Mouse (Mus musculus): Measurements from ENCODE around the gene Mpnd.
A peak's percentile ranks its signal among the peaks of the same experiment; 100 is the strongest.

Mpnd gene

DNA sequence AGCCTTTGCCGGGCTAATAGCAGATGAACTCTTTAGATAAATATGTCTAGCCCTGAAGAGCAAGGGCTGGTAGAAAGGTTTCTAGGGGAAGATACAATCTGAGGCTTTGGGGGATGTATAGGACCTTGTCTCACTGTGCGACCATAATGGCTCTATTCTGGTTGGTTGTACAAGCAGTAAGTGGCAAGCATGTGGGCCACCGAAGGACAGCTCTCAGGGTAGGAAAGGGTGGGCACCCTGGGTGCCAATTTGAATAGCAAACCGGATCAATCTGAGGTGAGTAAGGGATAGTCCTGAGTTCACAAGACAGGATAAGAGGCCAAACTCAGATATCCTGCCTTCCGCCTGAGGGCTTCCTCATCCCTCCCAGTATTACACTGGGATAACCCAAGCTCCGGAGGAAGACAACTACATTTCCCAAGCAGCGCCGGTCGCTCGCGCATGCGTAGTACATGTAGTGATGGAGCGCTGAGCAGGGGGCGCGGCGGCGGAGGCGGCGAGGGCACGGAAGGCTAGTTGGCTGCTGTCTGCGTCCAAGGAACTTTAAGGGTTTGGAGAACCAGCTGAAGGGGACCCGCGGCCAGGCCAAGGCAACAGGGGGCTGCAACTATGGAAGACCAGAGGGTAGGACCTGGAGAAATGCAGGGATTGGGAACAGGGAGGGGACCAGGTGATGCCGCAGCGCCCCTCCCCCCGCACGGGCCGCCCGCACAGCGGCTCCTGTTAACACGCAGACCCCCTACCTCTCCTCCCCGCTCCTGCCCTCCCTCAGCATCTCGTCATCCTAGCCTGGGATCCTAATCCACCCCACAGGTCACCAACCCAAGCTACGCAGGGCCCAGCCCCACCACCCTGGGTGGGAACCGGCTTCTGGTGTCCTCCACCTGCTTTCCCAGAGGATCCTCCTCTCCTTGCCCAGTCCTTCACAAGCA lies 19.2 kb upstream of the Mpnd start, which contains the start of gene Fsd1:
Fsd1 (plus strand) TSS at position 480 of the 932 bp plus-strand sequence.
- peak; percentile 80 for DNase-seq (ENCODE audit: extremely low spot score)

DNA sequence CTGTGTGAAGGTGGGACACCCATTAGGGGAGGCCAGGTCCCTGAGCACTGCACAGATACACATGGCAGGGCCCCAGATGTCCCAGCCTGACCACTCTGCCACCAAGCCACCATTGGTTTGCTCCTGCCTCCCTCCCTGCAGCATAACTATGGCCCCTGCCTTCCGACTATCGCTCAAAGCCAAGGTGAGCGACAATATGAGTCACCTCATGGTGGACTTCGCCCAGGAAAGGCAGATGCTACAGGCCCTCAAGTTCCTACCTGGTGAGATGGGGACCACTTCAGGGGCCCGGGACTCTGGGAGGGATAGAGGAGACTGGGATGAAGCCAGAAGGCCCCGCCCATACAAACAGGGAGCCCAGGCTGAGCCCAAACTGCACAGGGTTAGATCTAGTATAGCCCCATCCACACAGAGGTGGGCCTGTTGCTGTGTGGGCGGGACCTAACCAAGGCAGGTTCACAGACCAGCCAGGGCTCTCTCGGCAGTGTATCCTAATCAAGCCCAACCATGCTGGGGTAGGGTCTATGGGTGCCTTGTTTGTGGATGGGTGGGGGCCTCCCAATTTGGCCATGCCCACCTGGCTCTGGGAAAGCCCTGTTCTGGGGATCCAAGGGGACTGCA lies 15.1 kb upstream of the Mpnd start:
- DNase-seq (ENCODE audit: extremely low spot score) = no peak

DNA sequence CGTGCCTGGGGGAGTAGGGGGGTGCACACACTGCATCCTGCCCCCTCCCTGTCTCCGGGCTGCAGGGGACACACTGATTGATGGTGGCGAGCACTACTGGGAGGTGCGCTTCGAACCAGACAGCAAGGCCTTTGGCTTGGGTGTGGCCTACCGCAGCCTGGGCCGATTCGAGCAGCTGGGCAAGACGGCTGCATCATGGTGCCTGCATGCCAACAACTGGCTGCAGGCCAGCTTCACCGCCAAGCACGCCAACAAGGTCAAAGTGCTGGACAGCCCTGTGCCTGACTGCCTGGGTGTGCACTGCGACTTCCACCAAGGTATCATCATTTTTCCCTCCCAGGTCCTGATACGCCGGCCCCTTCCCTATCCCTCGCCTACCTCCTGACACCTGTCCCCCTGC lies 9.5 kb upstream of the Mpnd start:
- no peak for DNase-seq (ENCODE audit: extremely low spot score)

DNA sequence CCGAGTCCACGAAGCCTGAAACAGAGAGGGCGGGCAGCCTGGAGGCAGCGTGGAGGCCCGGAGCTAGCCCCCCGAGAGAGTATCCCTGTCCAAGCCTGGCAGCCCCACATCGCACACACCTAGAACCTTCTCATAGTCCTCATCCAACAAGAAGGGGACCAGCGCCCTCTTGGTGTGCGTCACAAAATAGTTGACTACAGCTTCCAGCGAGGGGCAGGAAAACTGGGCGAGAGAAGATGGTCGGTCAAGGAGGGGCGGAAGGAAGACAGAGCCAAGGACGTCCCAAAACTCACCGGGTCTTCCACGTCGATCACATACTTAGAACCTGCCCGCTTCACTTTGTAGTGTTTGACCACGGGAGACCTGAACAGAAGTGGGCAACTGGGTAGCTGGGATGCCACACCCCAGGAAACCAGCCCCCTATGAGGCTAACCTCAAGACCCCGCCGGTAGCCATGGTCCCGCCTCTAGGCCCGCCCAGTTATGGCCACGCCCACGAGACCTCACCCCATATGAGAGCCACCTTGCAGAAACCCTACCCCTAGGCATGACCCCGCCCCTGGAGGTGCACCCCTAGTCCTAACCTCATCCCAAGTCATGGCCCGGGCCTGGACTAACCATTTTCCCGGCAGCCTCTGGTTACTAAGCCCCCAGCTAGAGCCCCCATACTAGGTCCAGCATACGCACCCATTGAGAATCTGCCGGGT lies 5.6 kb upstream of the Mpnd start:
- peak; percentile 66 for DNase-seq (ENCODE audit: extremely low spot score)

DNA sequence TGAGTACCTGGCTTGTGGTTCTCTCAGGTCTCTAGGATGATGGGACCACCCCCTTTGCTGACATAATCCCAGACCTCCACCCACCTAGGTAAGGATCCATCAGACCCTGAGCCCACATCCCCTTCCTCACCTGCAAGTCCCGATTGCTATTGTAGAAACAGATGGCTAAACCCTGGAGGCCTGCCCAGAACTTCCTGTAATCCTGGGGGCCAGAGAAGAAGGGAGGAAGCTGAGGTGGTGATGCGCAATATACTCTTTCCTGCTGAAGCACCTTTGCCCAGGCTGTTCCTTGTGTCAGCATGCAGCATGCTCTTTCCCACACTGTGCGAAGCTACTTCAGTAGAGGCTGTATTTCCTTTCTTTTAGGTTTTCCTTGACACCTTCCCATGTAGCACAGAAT lies 2.5 kb upstream of the Mpnd start:
- DNase-seq (ENCODE audit: extremely low spot score) = no peak

DNA sequence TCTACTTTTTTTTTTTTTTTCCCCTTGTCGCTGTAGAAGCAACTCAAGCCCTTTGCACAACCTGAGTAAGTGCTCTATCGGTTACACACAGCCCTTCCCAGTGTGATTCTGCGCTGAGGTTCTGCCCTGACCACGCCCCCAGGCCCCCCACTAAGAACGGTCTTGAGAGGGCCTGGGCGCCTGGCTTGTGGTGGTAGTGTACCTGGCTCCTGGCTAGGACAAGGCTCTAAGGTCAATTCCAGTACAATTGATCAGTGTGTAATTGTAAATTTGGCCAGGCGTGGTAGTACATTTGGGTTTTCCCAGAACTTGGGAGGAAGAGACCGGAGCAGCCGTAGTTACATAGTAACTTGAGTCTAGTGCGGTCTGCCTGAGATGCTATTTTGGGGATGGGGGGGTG lies 1.4 kb downstream of the Mpnd start:
- DNase-seq (ENCODE audit: extremely low spot score) = no peak

DNA sequence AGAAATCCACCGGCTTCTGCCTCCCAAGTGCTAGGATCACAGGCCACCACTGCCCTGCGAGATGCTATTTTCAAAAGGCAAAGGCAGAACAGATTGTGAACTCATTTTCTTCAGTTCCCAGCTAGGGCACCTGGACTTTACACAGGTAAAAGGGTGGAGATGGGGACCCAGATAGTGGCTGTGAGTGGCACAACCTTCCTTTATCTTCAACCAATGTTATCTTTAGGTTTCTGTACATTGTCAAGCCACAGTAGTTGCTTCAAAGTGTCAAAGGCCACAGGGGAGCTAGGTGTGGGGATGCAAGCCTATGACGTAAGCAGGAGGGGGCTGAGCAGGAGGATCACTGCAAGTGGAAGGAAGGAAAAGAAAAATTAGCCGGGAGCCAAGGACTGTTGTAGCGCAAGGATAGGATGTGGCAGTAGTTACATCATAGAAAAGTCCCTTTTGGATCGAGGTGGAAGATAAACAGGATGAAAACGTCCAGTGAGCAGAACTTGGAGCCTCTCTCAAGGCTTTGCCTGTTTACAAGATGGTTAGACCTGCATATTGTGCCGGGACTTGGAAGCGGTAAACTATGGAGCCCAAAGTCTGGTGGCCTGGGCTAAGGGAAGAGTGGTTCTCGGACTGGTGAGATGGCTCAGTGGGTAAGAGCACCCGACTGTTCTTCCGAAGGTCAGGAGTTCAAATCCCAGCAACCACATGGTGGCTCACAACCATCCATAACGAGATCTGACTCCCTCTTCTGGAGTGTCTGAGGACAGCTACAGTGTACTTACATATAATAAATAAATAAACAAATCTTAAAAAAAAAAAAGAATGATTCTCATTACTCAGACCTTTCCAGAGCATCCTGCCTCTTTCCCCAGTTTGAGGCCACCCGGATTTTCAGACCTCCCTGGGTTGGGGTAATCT lies 2.2 kb downstream of the Mpnd start:
- DNase-seq (ENCODE audit: extremely low spot score) = peak; percentile 54

DNA sequence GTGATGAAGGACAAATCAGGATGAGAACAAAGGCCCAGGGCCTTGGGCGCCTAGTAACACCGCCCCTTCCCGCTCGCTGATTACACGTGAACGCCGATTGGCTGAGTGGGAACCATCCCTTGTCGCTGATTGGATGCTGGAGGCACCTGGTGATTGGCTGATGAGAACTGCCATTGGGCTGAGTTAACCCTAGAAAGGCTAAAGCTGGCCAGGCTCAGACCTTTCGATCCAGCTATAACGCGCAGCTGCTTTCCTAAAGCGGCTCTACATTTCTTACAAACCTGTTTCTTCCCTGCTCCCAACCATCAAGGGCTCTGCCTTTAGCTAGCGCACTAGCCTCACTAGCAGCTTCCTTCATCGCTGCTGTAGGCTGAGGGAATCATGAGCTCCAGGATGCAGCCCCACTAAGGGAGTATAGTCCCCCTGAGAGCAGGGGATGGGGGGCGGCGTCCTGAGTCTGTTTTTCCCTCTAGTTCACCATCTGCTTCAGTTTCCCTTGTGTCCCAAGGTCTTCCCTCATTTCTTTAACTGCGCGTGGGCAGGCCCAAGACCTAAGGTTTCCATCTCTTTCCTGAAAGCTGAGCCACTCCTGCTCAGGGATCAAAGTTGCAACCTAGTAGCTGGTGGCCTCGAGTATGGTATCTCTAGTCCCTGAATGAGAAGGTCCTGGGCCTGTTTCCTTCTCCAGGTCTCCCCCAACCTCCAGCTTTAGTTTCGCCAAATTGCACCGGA lies 3.0 kb downstream of the Mpnd start:
- peak; percentile 93 for DNase-seq (ENCODE audit: extremely low spot score)

DNA sequence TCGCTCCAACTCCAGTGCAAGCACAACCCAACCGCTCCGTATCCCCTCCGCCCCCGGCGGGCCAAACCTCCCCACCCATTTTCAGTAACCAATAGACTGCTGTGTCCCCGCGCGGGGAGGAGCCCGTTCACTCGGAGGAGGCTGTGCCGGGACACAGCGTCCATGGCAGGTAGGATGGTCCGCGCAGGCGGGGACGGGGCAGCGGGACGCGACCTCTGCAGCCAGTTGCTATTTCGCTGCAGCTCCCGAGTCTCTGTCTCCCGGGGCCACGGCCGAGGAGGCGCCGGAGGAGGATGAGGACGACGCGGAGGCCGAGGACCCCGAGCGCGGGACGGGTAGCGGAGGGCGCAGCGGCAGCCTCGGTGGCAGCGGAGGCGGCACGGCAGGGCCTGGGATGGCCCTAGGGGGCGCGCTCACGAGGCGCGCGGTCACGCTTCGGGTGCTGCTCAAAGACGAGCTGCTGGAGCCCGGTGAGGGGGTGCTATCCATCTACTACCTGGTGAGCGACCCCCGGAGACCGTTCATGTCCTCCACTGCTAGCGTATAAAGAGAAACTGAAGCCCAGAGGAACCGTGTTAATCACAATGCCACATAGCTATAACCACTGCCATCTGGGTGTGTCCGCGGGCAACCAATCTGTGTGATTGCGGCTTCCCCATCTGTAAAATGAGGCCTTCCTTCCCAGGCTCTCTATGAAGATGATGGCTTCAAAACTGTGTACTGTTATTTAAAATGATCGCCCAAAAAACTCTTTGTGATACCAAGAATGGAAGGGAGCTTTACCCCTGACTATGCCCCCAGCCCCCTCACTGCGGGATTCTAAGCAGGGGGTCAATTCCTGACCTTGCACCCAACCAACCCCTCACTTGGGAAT lies 3.8 kb downstream of the Mpnd start:
- peak; percentile 92 for DNase-seq (ENCODE audit: extremely low spot score)

DNA sequence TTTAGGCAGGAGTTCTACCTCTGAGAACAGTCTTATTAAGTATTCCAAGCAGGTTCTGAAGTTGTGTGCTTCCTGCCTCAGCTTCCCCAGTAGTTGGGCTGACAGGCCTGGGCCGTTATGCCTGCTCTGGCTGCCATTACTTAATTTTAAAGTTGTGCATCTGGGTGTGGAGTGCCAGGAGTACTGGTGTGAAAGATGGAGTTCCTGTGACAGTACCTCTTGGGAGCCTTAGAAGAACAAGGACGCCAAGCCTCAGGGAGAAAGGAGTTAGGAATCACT lies 4.4 kb downstream of the Mpnd start:
- DNase-seq (ENCODE audit: extremely low spot score) = no peak

DNA sequence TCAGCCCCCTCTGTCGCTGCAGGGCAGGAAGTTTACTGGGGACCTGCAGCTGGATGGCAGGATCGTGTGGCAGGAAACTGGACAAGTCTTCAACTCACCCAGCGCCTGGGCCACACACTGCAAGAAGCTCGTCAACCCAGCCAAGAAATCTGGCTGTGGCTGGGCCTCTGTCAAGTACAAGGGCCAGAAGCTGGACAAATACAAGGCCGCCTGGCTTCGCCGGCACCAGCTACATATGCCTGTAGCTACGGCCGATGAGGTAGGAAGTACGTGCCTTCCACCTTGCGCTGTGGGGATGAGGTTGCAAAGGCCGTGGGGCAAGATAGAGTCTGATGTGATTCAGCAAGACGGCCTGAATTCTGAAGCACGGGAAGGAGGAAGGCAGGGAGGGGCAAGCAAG lies 4.7 kb downstream of the Mpnd start:
- DNase-seq (ENCODE audit: extremely low spot score) = no peak

DNA sequence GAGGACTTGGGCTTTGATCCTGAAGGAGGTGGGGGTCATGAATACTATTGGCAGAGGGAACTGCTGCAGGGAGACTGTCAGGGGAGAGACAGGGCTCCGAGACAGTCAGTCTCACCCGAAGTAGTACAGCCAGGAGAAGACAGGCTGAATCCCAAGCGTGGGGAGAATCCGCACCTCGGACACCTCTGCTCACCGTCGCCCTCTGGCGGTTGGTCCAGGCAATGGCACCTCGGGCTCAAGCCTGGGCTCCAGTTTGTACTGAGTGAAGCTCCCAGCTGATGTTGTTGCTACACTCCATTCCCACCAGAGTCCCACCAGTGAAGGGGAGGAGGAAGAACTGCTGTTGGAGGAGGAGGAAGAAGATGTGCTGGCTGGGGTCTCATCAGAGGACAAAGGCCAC lies 5.2 kb downstream of the Mpnd start:
- DNase-seq (ENCODE audit: extremely low spot score) = peak; percentile 81

DNA sequence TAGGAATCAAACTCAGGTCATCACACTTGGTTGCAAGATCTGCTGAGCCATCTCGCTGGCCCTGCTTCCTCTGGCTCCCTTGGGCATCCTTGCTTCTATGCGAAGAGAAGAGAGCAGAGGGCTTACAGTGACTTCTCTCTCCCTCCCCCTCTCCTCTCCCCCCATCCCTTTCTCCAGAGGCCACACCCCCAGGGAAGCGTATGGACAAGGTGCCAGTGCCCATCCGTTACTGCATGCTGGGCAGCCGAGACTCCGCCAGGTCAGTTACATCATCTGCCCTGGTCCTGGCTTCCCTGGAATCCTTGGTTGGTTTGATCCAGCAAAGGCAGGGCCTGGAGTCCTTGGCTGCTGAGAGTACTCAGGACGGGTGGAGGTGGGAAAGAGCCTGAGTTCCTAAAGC lies 5.9 kb downstream of the Mpnd start:
- no peak for DNase-seq (ENCODE audit: extremely low spot score)

DNA sequence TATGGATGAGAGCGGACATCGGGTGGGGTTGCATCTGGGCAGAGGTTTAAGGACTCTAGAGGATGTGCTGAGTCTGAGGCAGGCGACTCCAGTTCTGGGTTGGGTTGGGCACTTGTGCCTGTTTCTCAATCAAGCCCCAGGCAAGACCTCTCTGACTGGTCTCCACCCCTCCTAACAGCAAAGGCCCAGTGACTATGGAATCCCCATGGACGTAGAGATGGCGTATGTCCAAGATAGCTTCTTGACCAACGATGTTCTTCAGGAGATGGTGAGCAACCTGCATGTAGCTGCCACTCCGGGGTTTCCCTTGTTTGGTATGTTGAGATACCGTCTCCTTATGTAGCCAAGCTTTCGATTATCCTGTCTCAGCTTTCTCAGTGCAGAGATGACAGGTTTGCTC lies 9.8 kb downstream of the Mpnd start:
- DNase-seq (ENCODE audit: extremely low spot score) = no peak

DNA sequence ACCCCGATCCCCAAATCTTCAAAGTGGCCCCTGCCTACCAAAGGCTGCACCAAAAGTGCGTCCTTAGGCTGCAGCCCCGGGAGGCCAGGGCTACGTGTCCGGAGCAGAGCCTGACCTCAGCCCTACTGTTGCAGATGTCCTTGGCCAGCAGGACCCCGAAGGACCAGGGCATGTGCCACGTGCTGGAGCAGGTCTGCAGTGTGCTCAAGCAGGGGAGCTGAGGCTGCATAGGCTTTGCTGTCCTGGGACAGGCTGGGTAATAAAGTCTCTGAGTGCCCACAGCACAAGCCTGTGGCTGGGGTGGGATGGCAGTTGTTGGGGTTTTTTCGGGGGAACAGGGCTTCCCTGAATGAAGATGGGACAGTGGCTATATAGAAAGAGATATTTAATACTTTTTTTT lies 10.9 kb downstream of the Mpnd start:
- DNase-seq (ENCODE audit: extremely low spot score) = no peak

DNA sequence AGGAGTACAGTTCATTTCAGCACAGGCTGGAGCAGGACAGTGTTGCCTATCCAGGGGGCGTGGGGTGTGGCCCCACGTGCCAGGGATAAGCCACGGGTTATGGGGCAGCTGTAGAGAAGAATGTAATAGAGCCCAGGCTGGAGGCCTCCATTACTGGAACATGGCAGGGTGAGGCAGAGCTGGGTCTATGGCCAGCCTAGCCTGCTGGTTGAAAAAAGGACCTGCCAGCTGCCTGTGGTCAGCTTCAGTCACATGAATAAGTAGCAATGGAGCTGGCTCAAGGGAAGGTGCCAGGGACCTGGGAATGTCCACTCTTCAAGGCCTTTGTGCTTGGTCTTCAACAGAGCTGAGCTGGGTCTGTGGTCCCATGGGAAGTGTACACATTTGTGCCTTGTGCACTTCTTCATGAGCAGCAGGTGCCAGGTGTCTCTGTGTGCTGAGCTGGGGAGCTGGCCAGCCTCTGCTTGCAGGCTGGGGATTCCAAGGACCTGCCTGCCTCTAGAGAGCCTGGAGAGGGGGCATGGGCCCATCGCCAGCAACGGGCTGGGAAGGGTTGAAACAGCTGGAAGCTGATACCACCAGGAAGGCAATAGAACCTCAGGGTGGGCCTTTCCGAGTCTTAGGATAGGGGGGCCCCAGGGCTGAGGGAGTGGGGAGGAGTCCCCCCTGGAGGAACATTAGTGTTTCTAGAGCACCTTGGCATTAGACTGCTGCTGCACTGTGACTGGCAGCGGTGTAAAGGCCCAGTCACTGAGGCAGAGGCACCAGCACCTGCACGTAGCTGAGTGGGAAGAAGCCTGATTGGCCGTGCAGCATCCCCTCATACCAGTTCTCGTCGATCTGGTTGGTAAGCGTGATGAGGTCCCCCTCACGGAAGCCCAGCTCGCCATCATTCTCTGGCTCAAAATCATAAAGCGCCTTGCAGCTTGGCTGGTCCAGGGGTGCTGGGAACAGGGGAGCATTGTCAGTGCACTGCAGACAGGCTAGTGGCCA lies 11.6 kb downstream of the Mpnd start:
- DNase-seq (ENCODE audit: extremely low spot score) = no peak

DNA sequence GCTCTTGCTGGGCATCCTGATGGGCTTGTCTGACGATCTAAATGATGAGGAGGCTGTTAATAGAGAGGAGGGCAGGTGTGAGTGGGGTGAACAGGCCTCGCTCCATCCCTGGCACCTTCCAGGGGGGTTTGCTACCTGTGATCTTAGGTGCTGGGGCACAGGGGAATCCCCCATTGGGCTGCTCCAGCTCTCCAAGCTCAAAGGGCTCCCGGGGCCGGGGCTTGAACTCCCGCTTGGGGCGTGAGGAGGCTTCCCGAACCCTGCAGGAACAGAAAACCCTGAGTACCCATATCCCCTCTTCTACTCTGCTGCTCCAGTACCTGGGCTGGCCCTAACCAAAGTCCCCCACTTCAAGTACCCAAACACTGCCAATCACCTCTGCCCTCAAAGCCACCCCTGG lies 12.3 kb downstream of the Mpnd start:
- no peak for DNase-seq (ENCODE audit: extremely low spot score)

DNA sequence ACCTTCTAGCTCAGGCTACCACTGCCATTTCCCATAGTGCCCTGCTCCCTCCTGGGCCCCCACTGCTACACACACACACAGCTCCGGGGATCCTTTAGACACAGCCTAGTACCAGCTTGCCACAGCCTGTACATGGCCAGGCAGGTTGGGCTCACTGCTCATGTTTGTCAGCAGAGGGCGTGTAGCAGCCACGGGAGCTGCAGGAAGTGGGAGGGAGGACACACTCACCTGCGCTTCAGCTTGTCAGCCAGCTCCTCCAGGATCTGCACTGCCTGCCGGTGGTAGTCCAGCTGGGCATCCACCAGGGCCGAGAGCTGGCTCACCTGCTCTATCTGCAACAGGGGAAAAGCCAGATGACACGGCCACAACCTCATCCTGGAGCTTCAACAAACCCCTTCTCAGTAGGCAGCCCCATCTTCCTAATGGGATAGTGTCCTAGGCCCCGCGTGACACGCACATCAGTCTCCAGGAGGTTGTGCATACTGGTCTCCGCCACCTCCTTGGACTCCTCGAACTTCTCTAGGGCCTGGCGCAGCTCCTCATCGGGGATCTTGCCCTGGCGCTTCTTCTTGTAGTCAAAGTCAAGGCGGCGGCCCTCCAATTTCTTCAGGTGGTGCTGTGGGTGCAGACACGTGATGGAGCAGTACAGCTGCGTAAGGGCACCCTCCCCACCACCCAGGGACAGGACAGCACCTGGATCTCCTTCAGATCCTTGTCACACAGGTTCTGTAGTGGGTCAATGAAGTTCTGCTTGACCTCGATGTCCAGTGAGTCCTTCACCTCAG lies 13.0 kb downstream of the Mpnd start:
- no peak for DNase-seq (ENCODE audit: extremely low spot score)

Measured in embryo, embryonic 9.5 days (tissue).